Mouse (Mus musculus) activated CD4-positive, CD25-positive, alpha-beta regulatory T cell, adult 4 months (primary cell): ENCODE data around the gene Catsperd. TPM values are rescaled to one million over a fixed set of nuclear protein-coding genes. Genes with fewer than 3 reads are reported as not detected.
"Not testable (repeated sequence)": the region's sequence is repeated elsewhere in the genome, so short reads cannot be mapped to it uniquely, and the experiment has no call there.

Experiments used
- ATAC-seq: one replicate; pipeline ENCODE4 v1.8.0; 2017
- polyA plus RNA-seq, 2 experiments: library from polyadenylated mRNA; unstranded; fragments of 100-300 nt; shearing (Covaris generic); gene quantifications; one replicate each; pipeline ENCODE4 v1.2.1; 2017

Gene Catsperd
- polyA plus RNA-seq, 2 experiments from 2014 or later, result 0.87 to 1.0 TPM

- peak; percentile 66 for ATAC-seq
Observed at GRCm38 (mm10) chr17:56613236-56613844, 14.6 kb upstream of the Catsperd start, which contains the start of gene Rpl36. TSS of gene Rpl36 (plus strand) at chr17:56613416.

GRCm38 (mm10) chr17:56613893-56614292 lies 14.1 kb upstream of the Catsperd start:
- not testable (repeated sequence) for ATAC-seq

- ATAC-seq, result no peak
Observed at GRCm38 (mm10) chr17:56614391-56615135, 13.4 kb upstream of the Catsperd start.

DNA sequence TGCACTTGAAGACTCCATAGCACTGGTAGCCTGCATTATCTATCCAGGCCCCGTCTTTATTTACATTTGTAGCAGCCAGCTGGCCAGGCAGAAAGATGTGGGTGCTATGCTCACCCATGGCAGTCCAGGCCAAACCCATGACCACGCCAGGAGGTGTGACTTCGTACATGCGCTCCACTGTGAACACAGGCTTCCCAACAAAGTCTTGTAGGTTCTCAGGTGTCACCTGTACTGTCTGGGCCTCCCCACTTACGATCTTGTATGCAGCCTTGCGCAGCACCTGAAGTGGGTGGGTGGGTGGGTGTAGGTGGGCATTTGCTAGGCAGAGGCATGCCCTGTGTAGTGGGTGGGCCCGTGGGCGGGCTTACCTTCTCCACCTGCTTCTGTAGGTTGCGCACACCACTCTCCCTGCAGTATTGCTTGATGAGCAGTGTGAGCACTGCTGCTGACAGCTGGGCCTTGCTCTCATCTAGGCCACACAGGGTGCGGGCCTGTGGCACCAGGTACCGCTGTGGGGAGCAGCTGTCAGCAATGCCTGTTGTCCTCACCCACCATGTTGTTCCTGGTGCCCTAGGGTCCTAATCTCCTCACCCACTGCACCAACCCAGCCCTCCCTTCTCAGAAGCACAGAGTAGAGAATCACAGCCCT lies 12.7 kb upstream of the Catsperd start:
- no peak for ATAC-seq

DNA sequence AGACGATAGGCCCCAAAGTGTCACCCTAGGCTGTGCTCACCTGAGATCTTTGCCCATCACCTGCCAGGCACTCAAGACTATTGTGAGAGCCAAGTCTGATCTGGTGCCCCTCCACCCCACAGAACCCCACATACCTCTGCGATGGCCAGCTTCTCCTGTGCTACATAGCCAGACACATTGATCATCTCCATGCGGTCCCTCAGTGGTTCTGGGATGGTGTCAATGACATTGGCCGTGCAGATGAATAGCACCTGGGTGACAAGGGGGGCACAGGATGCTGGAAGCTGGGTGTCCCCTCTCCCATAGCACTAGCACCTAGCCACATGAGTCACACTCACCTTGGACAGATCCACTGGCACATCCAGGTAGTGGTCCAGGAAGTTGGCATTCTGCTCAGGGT lies 12.2 kb upstream of the Catsperd start:
- no peak for ATAC-seq

DNA sequence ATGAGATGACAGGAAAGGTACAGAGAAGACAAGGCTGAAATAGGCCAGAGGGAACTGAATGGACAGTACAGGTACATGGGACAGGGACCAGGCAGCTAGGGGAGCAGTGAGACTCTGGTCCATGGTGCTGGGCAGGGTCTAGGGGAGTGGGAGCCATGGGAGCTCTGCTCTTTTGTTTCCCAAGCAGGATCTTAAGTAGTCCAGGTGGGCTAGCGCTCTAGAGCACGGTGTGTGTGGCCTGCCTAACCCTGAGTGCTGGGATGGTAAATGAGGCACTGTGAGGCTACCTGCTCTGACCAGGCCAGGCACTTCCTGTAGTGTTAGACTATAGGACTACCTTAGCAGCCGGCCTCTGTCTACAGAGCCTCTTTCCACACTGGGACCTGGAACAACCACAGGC lies 11.2 kb upstream of the Catsperd start:
- no peak for ATAC-seq

DNA sequence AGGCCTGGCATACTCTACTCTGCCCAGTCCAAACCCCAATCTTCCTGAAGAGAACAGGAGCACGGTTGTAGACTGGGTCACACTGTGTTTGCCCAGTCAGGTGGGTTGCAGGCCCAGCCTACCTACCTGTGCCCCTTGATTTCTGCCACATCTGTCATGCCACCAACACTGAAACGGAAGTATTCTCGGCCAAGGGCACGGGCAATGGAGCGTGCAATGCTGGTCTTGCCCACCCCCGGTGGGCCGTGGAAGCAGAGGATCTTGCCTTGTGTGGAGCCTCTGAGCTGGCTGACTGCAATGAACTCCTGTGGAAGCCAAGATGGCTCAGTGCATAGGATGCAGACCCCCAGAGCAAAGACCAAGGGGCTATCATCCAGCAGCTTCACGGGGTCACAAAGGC lies 10.3 kb upstream of the Catsperd start:
- no peak for ATAC-seq

DNA sequence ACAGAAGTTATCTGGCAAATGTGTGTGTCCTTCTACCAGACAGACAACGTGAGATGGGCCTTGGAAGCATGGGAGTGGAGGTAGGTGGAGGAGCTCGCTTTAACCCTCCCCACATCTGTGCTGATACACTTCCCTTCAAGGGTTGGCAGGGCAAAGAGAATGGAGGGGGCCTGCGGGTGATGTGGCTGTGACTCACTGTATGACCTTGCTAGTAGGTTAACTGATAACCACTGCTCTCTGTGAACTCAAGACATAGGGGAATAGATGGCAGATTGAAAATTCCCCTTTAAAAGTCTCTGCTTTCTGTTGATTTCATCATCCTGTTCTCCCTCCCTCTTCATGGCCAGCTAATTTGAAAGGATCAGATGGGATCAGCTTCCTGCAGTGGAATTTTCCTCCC lies 2.4 kb upstream of the Catsperd start:
- no peak for ATAC-seq

DNA sequence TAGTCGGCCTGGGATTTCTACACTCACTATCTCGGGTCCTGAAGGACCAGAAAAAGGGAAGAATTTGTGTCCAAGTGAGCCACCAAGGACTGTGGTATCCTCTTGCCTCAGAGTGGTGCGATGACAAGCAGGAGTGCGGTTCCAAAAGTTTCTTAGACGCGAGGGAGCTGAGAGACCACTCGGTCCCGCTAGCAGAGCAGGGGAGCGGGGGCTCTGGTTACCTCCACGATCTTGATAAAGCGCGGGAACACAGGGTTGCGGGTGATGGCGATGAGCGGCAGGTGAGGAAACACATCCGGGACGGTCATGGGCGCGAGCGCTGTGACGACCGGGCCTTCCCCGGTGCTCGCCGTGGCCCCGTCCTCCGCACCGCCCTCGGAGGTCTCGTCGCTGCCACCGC lies 1.7 kb upstream of the Catsperd start:
- peak; percentile 6 for ATAC-seq

GRCm38 (mm10) chr17:56626754-56627470 lies 1.0 kb upstream of the Catsperd start, which contains the start of gene Lonp1:
TSS of gene Lonp1 (minus strand) at chr17:56626887.
- ATAC-seq, result peak; percentile 94

GRCm38 (mm10) chr17:56629800-56630781 lies 2.1 kb downstream of the Catsperd start:
- not testable (repeated sequence) for ATAC-seq

GRCm38 (mm10) chr17:56631807-56632206 lies 3.9 kb downstream of the Catsperd start:
- no peak for ATAC-seq

- ATAC-seq, result no peak
Observed at GRCm38 (mm10) chr17:56634023-56634422, 6.1 kb downstream of the Catsperd start.

GRCm38 (mm10) chr17:56643237-56643636 lies 15.3 kb downstream of the Catsperd start:
- no peak for ATAC-seq

- no peak for ATAC-seq
Observed at GRCm38 (mm10) chr17:56647546-56647945, 19.6 kb downstream of the Catsperd start.

- no peak for ATAC-seq
Observed at GRCm38 (mm10) chr17:56651801-56652200, 23.9 kb downstream of the Catsperd start.

GRCm38 (mm10) chr17:56654771-56655170 lies 26.8 kb downstream of the Catsperd start:
- no peak for ATAC-seq

DNA sequence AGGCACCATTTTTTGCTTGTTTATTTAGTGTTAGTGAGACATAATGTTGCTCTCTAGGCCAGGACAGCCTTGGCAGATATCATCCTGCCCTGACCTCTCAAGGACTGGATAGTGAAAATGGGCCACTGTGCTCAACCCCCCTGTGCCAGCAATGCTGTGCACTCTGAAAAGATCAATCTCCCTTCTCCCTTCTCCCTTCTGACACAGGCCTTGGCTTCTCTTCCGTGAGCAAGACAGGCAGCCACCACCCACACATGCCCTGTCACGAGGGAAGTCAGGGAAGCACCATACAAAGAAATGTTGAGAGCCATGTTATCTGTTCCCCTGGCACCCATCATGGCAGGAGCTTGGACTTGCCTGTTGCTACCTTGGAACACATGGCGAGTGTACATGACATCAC lies 27.4 kb downstream of the Catsperd start:
- no peak for ATAC-seq

GRCm38 (mm10) chr17:56656171-56656570 lies 28.2 kb downstream of the Catsperd start:
- ATAC-seq, result no peak

DNA sequence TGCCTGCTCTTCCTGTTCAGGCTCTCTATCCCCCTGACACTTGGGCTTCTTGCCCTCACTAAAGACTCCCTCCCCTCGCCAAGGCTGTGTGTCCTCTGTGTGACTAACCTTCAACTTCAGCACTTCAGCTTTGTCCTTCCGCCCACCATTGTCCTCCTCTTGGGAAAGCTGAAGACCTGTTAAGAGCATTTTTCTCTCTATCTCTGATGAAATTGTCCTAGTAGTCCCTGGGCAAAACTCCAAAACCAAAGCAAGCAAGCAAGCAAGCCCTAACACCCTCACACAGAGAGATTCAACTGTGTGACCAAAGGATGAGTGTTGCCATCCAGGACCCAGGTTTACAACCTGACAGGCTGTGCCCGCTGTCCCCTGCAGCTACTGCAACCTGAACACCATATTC lies 35.7 kb downstream of the Catsperd start:
- no peak for ATAC-seq

DNA sequence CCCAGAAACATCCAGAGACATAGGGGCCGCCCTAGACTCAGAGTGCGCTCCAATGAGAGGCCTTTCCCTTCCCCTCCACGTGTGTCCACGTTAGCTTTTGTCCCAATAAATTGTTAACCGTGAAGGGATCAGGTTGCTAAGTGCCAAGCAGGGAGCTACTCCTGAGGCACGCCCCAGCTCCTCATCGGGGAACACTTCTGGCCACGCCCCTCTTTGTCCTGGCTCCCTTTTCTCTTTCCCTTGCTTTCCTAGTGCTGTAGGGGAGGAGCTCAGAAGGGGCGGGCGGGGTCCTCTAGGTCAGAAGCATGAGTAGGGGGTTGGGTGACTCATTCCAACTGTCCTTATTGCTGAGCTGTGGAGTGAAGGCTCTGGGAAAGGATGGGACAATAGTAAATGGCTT lies 36.4 kb downstream of the Catsperd start:
- ATAC-seq, result no peak

DNA sequence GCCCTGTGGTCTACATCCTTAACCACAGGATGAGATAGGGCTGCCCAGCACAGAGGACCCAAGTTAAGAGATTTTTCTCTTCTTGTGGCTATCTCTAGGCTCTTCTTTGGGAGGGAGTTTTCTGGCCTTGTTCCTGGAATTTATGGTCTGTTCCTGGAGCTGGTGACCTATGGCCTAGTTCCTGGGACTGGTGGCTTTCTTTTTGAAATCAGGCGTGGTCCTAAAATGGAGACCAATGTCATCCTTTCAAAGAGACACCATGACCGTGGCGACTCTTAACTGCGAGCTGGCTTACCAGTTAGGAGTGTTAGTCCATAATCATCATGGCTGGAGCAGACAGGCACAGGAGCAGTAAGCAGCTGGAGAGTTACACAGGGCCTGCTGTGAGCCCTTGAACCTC lies 38.4 kb downstream of the Catsperd start:
- ATAC-seq, result no peak
